Mouse (Mus musculus) brown adipose tissue, adult 24 weeks (tissue): ENCODE results near the gene Mthfd1l. TPM values are rescaled to one million over a fixed set of nuclear protein-coding genes. Genes with fewer than 3 reads are reported as not detected.
A peak's percentile ranks its signal among the peaks of the same experiment; 100 is the strongest.

Source experiments
- H3K27ac ChIP-seq: fragments of 200-500 bp; replicated peaks from 2 replicates; pipeline ENCODE4 v1.5.1; 2012; ENCODE audit warnings: low read depth, mild to moderate bottlenecking, low read length
- H3K4me1 ChIP-seq: fragments of 200-500 bp; 2 replicates; pipeline ENCODE4 v1.6.1; 2012; ENCODE audit warnings: low read length, mixed read lengths; ENCODE audit not compliant: control insufficient read depth, insufficient read depth, insufficient read length
- H3K4me3 ChIP-seq: fragments of 200-500 bp; 2 replicates; pipeline ENCODE4 v1.5.1; 2012; ENCODE audit warnings: low read depth, mild to moderate bottlenecking, low read length, moderate library complexity; ENCODE audit not compliant: insufficient read depth
- polyA plus RNA-seq: library from polyadenylated mRNA; stranded (reverse); fragments of >200 nt; gene quantifications from 2 replicates; pipeline ENCODE4 v1.2.4, GENCODE M21; 2012; ENCODE audit not compliant: missing spikeins, insufficient read depth, insufficient read length

The Mthfd1l gene
- polyA plus RNA-seq, 1 experiment = not detected

DNA sequence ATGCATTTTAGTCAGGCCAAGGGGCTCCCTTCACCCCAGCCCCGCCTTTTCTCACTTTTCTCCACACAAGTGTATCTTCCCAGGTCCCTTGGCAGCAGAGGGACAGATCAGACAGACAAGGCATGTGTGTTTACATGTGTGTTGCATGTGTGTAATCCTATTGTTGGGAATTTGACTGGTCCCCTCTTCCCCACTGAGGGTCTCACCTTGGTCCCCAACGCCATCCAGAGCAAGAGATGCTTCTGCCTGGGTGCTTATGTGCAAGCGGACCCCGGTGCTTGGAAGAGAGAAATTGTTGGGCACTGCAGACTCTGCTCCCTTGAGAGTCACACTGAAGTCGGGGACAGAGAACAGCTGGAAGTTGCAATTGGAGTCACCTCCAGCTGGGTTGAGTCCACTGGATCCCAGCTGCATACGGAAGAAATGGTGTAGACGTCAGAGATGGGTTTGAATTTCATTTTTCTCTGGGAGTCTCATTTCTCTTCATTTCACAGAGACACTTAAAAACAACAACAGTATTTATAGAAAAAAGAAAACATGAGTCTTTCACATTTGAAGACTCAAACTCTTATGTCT lies 25.0 kb downstream of the Mthfd1l start:
- H3K27ac ChIP-seq = no peak overlapping the region
- 0 out of 2 replicates have a peak, but pooled peaks cover 2% of the 10 kb centered on the region for H3K4me1 ChIP-seq
- H3K4me3 ChIP-seq = no peak overlapping the region

DNA sequence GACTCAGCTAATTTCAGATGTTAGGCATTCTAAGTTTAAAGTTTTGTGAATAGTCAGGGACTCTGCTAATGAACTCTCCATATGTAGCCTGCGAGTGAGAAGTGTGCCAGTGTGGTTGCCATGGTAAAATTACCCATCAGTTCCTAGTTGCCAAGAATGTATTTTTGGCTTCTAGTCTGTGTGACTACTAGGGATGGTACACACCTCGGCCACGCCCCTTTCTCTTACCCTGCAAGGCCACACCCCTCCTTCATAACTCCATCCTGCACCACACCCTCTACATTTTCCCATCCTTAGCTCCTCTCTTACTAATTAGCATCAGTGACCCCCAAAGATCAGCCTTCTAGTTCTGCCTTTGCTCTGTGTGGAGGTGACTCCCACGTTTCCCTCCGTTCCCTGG lies 29.8 kb downstream of the Mthfd1l start:
- Histone ChIP-seq H3K4me3 (no peak overlapping the region), H3K27ac (no peak overlapping the region), H3K4me1 (0 out of 2 replicates have a peak, but pooled peaks cover 2% of the 10 kb centered on the region)

DNA sequence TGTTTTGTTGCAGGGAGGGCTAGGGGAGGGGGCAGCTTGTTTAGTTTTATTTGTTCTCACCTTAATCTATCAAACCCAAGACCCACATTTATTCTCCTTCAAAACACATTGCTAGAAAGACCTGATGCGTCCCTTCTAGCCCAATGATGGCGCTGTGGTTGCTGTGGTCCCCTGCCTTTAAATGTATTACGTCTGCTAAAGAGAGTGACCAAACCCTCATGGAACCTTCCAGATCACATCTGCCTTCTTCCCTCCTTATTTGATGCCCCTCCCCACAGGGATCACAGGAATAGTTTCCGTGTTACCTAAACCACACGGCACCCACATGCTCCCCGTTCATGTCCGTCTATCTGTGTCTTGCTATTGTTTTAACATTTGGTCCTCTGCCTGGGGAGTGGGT lies 32.3 kb downstream of the Mthfd1l start:
- H3K27ac ChIP-seq = no peak overlapping the region
- H3K4me1 ChIP-seq = 0 out of 2 replicates have a peak, but pooled peaks cover 2% of the 10 kb centered on the region
- H3K4me3 ChIP-seq = no peak overlapping the region

DNA sequence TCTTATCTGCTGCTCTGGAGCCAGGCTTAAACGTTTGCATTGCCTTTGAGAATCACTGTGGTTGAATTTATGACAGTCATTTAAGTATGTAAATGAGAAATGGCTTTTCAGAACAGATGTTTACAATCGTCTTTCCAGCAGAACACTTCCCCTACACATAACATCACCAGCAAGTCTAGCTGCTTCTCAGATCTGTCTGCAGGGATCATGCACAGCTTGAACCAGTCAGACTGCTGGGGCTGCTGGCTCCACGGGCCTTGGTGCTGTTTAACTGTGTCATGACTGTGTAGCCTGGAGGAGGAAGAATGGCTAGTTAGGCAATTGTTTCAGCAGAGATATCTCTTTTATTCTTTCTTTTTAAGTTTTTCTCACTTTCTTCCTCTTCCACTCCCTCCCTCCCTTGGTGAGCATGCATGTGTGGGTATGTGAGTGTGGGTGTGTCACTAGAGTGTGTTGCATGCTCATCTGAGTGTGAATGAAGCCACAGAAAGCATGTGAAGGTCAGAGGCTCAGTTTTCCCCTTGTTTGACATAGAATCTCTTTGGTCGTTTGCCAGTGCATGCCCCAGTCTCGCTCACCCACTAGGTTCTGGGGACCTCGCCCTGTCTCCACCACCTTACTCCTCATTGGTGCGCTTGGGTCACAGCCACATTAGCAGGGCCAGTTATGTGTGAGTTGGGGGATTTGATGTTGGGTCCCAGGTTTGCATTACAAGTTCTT lies 33.5 kb downstream of the Mthfd1l start:
- Histone ChIP-seq H3K27ac (no peak overlapping the region), H3K4me1 (0 out of 2 replicates have a peak, but pooled peaks cover 2% of the 10 kb centered on the region), H3K4me3 (no peak overlapping the region)

DNA sequence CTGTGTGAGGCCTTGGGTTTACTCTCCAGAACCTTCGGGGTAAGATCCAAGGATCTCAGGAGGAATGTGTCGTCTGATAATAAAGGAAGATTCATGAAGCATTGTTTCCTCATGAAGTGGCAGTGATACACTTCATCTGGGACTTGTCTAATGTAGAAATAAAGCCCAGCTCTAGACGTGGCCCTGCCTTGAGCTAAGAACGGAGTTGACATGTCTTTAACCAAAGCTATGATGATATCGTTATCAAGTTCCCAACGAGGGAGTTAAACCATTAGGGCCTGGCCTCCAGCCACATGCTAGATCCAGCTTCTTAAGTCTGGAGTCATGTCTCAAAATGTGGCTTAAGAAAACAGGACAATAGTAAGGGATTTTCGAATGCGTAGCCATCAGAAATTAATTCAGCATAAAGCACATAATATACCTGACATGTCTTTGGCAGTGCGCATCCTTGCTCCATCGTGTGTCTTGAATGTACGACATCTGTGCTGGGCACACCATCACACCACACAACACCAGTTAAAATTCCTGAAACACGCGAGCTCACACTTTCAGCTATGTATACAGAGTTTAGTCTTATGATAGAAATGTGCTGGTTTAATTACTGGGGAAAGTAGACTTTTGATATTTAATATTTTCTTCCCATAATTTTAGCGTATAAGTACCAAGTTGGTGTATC lies 49.8 kb downstream of the Mthfd1l start:
- H3K4me3 ChIP-seq = no peak overlapping the region
- peaks cover 12% of the 10 kb centered on the region; the same call in 1 of the 2 replicates for H3K4me1 ChIP-seq
- no peak overlapping the region for H3K27ac ChIP-seq

DNA sequence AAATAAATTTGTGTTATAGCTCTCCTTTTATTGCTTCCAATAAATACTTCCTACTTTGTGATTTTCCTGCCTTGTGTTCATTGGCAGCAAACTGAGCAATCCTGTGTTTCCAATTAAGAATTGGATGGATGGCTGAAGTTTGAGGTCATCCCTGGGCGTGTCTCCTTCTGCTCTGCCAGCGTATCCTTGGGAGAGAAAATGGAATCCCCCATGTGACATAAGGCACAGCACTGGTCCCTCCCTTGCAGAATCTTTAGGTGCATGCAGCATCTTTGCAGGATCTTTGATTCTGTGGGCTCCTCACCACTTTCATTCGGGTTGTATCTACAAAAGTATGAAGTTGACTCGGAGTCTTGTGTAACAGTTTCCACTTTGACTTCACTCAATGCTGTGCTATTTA lies 53.7 kb downstream of the Mthfd1l start:
- H3K27ac ChIP-seq = 0 out of 2 replicates have a peak overlapping the region, but pooled peaks have one; percentile 7

DNA sequence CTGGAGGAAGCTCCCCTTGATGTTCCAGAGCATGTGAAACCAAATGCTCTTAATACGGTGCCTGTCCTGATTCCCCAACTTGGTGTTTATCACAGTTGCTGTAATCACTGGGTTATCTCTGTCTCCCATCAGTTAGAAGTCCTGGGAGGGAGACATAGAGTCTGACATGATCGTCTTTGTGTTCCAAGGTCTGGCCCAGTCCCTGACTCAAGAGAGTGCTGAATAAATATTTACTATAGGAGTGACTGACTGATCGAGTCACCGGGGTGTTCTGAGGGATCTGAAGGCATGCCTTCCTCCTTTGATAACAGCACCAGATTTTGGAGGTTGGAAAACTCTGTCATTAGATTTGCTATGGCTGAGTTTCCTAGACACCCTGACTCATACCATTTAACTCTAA lies 54.5 kb downstream of the Mthfd1l start:
- Histone ChIP-seq H3K27ac (no peak overlapping the region), H3K4me3 (no peak overlapping the region), H3K4me1 (peaks cover 12% of the 10 kb centered on the region; the same call in 1 of the 2 replicates)

More for the DNA sequence above, 53.7 kb downstream of the Mthfd1l start:
- Histone ChIP-seq H3K4me3 (no peak overlapping the region), H3K4me1 (peaks cover 12% of the 10 kb centered on the region; the same call in 1 of the 2 replicates)

DNA sequence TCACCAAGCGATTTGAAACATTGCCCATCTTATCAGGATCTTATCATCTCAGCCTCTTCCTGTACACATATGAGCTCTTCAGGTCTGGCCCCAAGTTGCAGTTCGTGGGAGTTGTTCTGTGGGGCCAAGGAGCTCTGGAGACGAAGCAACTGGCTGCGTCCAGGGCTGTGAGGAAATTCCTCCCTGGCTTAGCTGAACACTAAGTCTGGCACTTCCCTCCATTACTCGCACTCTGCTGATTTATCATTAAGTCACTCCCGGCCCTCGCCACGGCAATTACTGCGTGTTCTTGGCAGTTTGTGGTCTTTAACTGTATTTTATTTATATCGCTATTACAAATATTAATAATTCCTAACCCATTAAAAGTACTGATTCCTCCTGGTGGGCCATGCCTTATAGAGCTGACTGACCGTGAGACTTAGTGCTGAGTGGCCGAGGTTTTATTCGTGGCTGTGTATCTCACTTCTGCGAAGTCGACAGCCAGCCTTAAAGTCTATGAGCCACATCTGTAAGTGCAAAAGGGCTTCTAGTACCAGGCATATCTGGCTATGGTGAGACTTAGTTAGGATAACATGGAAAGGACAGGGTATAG lies 56.0 kb downstream of the Mthfd1l start:
- Histone ChIP-seq H3K27ac (no peak overlapping the region), H3K4me1 (peaks cover 9% of the 10 kb centered on the region; the same call in 1 of the 2 replicates), H3K4me3 (no peak overlapping the region)

DNA sequence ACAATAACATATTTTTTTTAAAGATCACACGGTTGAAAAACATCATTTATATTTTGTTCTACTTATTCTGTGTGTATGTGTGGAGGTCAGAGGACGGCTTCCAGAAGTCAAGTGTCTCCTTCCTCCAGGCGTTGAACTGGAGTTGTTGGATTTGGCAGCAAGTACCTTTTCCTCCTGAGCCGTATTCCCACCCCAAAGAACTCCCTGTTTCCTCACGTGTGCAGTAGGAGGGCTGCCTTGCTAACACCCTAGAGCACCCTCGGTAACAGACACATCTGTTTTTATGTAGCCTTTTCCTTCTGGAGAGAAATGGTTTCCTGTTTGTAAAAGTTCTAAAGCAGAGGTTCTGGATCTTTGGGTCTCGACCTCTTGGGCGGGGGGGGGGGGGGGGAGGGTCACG lies 60.8 kb downstream of the Mthfd1l start:
- no peak overlapping the region for H3K4me3 ChIP-seq
- H3K27ac ChIP-seq = no peak overlapping the region
- H3K4me1 ChIP-seq = no peaks in the 10 kb centered on the region

DNA sequence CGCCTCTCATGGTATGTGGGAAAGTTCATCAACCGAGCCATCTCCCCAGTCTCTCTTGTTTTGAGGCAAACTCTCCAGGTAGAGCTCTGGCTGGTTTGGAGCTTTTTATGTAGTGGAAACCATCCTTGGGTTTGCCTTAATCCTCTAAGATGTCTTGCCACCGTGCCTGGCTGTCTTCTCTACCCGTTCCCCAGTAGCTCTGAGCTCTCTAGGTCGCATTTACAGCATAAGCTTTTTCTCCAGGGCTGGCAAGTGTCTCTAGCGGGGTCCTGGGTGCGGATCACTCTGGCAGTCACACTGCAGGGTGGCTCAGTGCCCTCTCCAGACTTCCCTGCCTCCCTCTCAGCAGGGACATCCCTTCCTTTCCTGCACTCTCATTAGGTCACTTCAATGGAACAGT lies 63.6 kb downstream of the Mthfd1l start:
- Histone ChIP-seq H3K4me3 (no peak overlapping the region), H3K27ac (no peak overlapping the region), H3K4me1 (no peaks in the 10 kb centered on the region)

DNA sequence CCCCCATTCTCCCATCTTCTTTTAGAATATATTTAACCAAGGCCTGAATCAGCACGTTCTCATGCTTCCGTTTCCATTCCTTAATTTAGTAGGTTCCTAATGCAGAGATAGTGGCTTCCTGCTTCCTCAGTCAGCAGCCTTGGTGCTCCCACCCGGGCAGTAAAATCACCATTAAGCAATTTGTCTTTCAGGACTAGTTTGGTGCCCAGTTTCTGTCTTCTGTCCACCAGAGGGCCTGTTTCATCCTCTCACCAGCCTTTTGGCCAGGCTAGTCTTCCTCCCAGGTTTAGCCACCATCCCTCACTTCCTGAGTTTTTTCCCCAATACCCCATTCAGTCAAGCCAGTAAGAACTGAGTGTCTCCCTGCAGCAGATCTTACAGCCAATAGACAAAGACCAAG lies 64.1 kb downstream of the Mthfd1l start:
- no peak overlapping the region for H3K27ac ChIP-seq

DNA sequence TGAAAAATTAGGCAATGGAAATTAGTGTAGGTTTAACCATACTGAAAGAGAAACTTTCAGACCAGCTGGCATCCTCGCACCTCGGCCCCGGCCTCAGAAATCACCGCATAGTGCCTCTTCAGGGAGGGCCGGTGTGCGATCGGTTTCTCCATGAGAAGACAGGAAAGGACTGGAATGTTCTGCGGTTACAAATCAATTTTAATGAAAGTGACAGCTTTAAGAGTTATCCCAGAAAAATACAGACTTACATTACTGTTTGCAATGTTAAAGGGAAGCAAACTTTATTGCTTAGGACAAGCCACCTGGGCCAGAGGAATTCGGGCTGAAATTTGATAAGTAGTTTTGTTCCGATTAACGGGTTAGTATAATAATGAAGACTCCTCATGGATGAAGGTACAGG lies 65.7 kb downstream of the Mthfd1l start:
- Histone ChIP-seq H3K27ac (no peak overlapping the region), H3K4me3 (no peak overlapping the region), H3K4me1 (no peaks in the 10 kb centered on the region)

More for the DNA sequence above, 64.1 kb downstream of the Mthfd1l start:
- no peaks in the 10 kb centered on the region for H3K4me1 ChIP-seq
- H3K4me3 ChIP-seq = no peak overlapping the region

DNA sequence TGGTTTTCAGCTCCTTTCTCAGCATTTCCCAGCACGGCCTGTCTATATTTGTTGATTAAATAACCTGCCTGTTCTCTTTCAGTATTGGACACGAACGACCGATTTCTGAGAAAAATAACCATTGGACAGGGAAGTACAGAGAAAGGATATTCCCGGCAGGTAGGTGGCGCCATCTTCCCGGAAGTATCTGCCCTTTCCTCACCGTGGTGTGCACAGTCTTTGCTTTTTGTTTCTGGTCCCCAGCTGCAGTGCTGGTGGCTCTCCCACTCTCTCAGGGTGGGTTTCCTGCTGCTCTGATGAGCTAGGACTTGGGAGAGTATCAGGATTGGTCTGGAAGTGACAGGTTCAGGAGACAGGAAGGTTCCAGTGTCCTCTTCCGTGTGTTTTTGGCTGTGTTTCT lies 68.8 kb downstream of the Mthfd1l start:
- Histone ChIP-seq H3K4me1 (0 out of 2 replicates have a peak, but pooled peaks cover 2% of the 10 kb centered on the region), H3K4me3 (peak overlapping the region; percentile 19; the same call in 1 of the 2 replicates), H3K27ac (no peak overlapping the region)

DNA sequence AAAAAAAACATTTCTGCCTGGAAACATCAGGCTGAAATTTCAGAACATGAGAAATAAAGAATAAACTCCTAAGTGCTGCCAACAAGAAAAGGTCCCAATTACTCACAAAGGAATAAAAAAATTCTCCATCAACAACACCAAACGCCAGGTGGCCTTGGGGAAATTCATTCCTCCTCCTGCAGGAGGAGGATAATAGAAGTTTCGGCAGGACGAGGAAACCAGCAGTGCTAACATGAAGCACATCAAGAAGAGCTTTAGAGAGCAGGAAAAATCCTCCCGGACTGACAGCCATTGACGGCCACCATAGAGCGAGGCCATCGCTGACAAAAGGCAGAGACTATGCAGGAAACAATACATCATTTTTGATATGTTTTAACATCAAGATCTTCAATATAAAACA lies 71.5 kb downstream of the Mthfd1l start:
- no peak overlapping the region for H3K27ac ChIP-seq
- H3K4me3 ChIP-seq = no peak overlapping the region
- 0 out of 2 replicates have a peak, but pooled peaks cover 2% of the 10 kb centered on the region for H3K4me1 ChIP-seq

DNA sequence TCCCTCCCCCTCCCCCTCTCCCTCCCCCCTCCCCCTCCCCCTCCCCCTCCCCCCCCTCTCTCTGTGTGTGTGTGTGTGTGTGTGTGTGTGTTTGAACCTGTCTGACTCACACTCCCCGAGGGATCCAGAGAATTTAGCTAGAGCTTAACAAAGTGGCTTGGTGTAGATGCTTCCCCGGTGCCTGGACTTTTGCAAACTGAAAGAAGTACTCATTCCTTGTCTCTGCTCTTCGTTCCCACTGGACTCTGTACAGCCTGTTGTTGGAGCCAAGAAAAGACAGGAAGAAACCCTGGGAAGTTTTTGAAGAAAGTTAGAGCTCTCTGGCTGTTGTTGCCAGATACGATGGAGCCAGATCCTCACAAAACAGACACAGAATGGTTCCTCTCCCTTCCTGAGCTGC lies 73.6 kb downstream of the Mthfd1l start:
- no peak overlapping the region for H3K4me3 ChIP-seq
- no peak overlapping the region for H3K27ac ChIP-seq
- H3K4me1 ChIP-seq = 0 out of 2 replicates have a peak, but pooled peaks cover 2% of the 10 kb centered on the region
